Mouse (Mus musculus): ENCODE measurements at regions not wholly inside any gene's neighbourhood (a gene's known extent, or its start where the extent isn't known, plus 50 kb on each side); places are given as distances from the start of the nearest gene placed in this dataset.

- WGBS = 9% methylated on average over 5 of the region's 5 CpGs
- ATAC-seq (ENCODE audit: insufficient read depth) = no peak
Measured at GRCm38 (mm10) chr11:84624100-84624499, 98.8 kb upstream of the Lhx1 start.

GRCm38 (mm10) chr11:84619713-84620112, 94.4 kb upstream of the Lhx1 start:
- no peak for ATAC-seq (ENCODE audit: insufficient read depth)
- TF ChIP-seq CTCF (IDR thresholded peaks at IDR 0.05; ENCODE audit: low read depth) = no peak

More at GRCm38 (mm10) chr11:84624100-84624499, 98.8 kb upstream of the Lhx1 start:
- Histone ChIP-seq H3K4me1 (ENCODE audit: insufficient read depth) (no peaks in the 10 kb centered on the region), H3K9me3 (ENCODE audit: low read depth, low read length) (no peaks in the 10 kb centered on the region), H3K9ac (no peak overlapping the region), H3K36me3 (ENCODE audit: insufficient read depth) (no peaks in the 10 kb centered on the region), H3K4me3 (ENCODE audit: low read depth, low read length) (no peak overlapping the region), H3K27me3 (ENCODE audit: insufficient read depth, low read length) (no peaks in the 10 kb centered on the region), H3K4me2 (no peak overlapping the region), H3K27ac (ENCODE audit: low read depth) (no peak overlapping the region)
- no peak for DNase-seq
- no peak for TF ChIP-seq CTCF (IDR thresholded peaks at IDR 0.05; ENCODE audit: low read depth)

GRCm38 (mm10) chr11:84618576-84618975, 93.2 kb upstream of the Lhx1 start:
- peak; percentile 44; the same call in 1 of the 2 replicates for TF ChIP-seq CTCF (IDR thresholded peaks at IDR 0.05; ENCODE audit: low read depth)
- ATAC-seq (ENCODE audit: insufficient read depth) (no peak), DNase-seq (peak; percentile 23)

More at GRCm38 (mm10) chr11:84619713-84620112, 94.4 kb upstream of the Lhx1 start:
- no peak overlapping the region for H3K4me3 ChIP-seq (ENCODE audit: low read depth, low read length)
- H3K4me2 ChIP-seq = no peak overlapping the region
- no peak overlapping the region for H3K9ac ChIP-seq
- H3K9me3 ChIP-seq (ENCODE audit: low read depth, low read length) = no peaks in the 10 kb centered on the region
- no peaks in the 10 kb centered on the region for H3K4me1 ChIP-seq (ENCODE audit: insufficient read depth)
- no peaks in the 10 kb centered on the region for H3K36me3 ChIP-seq (ENCODE audit: insufficient read depth)
- no peak overlapping the region for H3K27ac ChIP-seq (ENCODE audit: low read depth)
- WGBS = 83% methylated on average over 4 of the region's 4 CpGs
- H3K27me3 ChIP-seq (ENCODE audit: insufficient read depth, low read length) = no peaks in the 10 kb centered on the region
- no peak for DNase-seq

GRCm38 (mm10) chr11:84612982-84613720, 87.8 kb upstream of the Lhx1 start:
- Histone ChIP-seq H3K27me3 (ENCODE audit: insufficient read depth, low read length) (no peaks in the 10 kb centered on the region), H3K4me3 (ENCODE audit: low read depth, low read length) (no peak overlapping the region), H3K4me2 (no peak overlapping the region), H3K4me1 (ENCODE audit: insufficient read depth) (no peaks in the 10 kb centered on the region), H3K36me3 (ENCODE audit: insufficient read depth) (no peaks in the 10 kb centered on the region), H3K9ac (no peak overlapping the region), H3K27ac (ENCODE audit: low read depth) (no peak overlapping the region), H3K9me3 (ENCODE audit: low read depth, low read length) (no peaks in the 10 kb centered on the region)
- 62% methylated on average over 9 of the region's 9 CpGs for WGBS
- TF ChIP-seq CTCF (IDR thresholded peaks at IDR 0.05; ENCODE audit: low read depth) = no peak
- ATAC-seq (ENCODE audit: insufficient read depth) (no peak), DNase-seq (no peak)

More at GRCm38 (mm10) chr11:84618576-84618975, 93.2 kb upstream of the Lhx1 start:
- H3K36me3 ChIP-seq (ENCODE audit: insufficient read depth) = no peaks in the 10 kb centered on the region
- no peaks in the 10 kb centered on the region for H3K9me3 ChIP-seq (ENCODE audit: low read depth, low read length)
- H3K9ac ChIP-seq = no peak overlapping the region
- no peaks in the 10 kb centered on the region for H3K27me3 ChIP-seq (ENCODE audit: insufficient read depth, low read length)
- no peaks in the 10 kb centered on the region for H3K4me1 ChIP-seq (ENCODE audit: insufficient read depth)
- H3K4me2 ChIP-seq = no peak overlapping the region
- H3K4me3 ChIP-seq (ENCODE audit: low read depth, low read length) = no peak overlapping the region
- 83% methylated on average over 3 of the region's 3 CpGs for WGBS
- no peak overlapping the region for H3K27ac ChIP-seq (ENCODE audit: low read depth)

GRCm38 (mm10) chr11:84611625-84611879, 86.2 kb upstream of the Lhx1 start:
- no peaks in the 10 kb centered on the region for H3K4me1 ChIP-seq (ENCODE audit: insufficient read depth)
- no peak overlapping the region for H3K4me3 ChIP-seq (ENCODE audit: low read depth, low read length)
- no peaks in the 10 kb centered on the region for H3K36me3 ChIP-seq (ENCODE audit: insufficient read depth)
- no peak overlapping the region for H3K9ac ChIP-seq
- H3K27ac ChIP-seq (ENCODE audit: low read depth) = no peak overlapping the region
- H3K27me3 ChIP-seq (ENCODE audit: insufficient read depth, low read length) = no peaks in the 10 kb centered on the region
- no peak for ATAC-seq (ENCODE audit: insufficient read depth)
- WGBS = 37% methylated on average over 4 of the region's 4 CpGs
- TF ChIP-seq CTCF (IDR thresholded peaks at IDR 0.05; ENCODE audit: low read depth) = no peak
- H3K4me2 ChIP-seq = no peak overlapping the region
- H3K9me3 ChIP-seq (ENCODE audit: low read depth, low read length) = no peaks in the 10 kb centered on the region
- peak; percentile 24 for DNase-seq

GRCm38 (mm10) chr11:84610774-84611624, 85.7 kb upstream of the Lhx1 start:
- no peak overlapping the region for H3K27ac ChIP-seq (ENCODE audit: low read depth)
- no peaks in the 10 kb centered on the region for H3K4me1 ChIP-seq (ENCODE audit: insufficient read depth)
- H3K4me3 ChIP-seq (ENCODE audit: low read depth, low read length) = no peak overlapping the region
- H3K9ac ChIP-seq = no peak overlapping the region
- 71% methylated on average over 7 of the region's 7 CpGs for WGBS
- no peak for DNase-seq
- ATAC-seq (ENCODE audit: insufficient read depth) = no peak
- H3K9me3 ChIP-seq (ENCODE audit: low read depth, low read length) = no peaks in the 10 kb centered on the region
- H3K36me3 ChIP-seq (ENCODE audit: insufficient read depth) = no peaks in the 10 kb centered on the region
- no peak overlapping the region for H3K4me2 ChIP-seq
- H3K27me3 ChIP-seq (ENCODE audit: insufficient read depth, low read length) = no peaks in the 10 kb centered on the region
- no peak for TF ChIP-seq CTCF (IDR thresholded peaks at IDR 0.05; ENCODE audit: low read depth)

GRCm38 (mm10) chr11:84604781-84605180, 79.4 kb upstream of the Lhx1 start:
- no peak for TF ChIP-seq CTCF (IDR thresholded peaks at IDR 0.05; ENCODE audit: low read depth)
- Histone ChIP-seq H3K27me3 (ENCODE audit: insufficient read depth, low read length) (no peaks in the 10 kb centered on the region), H3K4me2 (no peak overlapping the region), H3K36me3 (ENCODE audit: insufficient read depth) (no peaks in the 10 kb centered on the region), H3K9ac (no peak overlapping the region), H3K27ac (ENCODE audit: low read depth) (no peak overlapping the region), H3K4me1 (ENCODE audit: insufficient read depth) (no peaks in the 10 kb centered on the region), H3K4me3 (ENCODE audit: low read depth, low read length) (no peak overlapping the region), H3K9me3 (ENCODE audit: low read depth, low read length) (no peaks in the 10 kb centered on the region)
- no peak for DNase-seq
- ATAC-seq (ENCODE audit: insufficient read depth) = no peak
- WGBS = under 1% methylated on average over 6 of the region's 6 CpGs

All from lung, embryonic 14.5 days (tissue).